Mouse (Mus musculus) midbrain, postnatal 0 days (tissue): ENCODE measurements around the gene Pam16. TPM values are rescaled to one million over a fixed set of nuclear protein-coding genes. Genes with fewer than 3 reads are reported as not detected.

Experiments used
- ATAC-seq: fragments of 200-750 bp; cut with Nextera tagmentation; 2 replicates; pipeline ENCODE4 v1.8.0; 2017; ENCODE audit warnings: moderate number of reproducible peaks, mild to moderate bottlenecking, moderate TSS enrichment, moderate library complexity; ENCODE audit not compliant: low FRiP score
- DNase-seq: peaks from one replicate; pipeline ENCODE4 v3.0.0-alpha.2; 2015; ENCODE audit warnings: low spot score
- H3K27ac ChIP-seq: fragments of 300-500 bp; sonication (generic); 2 replicates; pipeline ENCODE4 v1.5.1; 2014; ENCODE audit warnings: low read depth, mild to moderate bottlenecking, low read length, mixed read lengths
- H3K27me3 ChIP-seq: fragments of 300-500 bp; sonication (generic); 2 replicates; pipeline ENCODE4 v1.6.1; 2014; ENCODE audit warnings: low read length, control low read depth, mixed read lengths; ENCODE audit not compliant: insufficient read depth
- H3K36me3 ChIP-seq: fragments of 300-500 bp; sonication (generic); 2 replicates; pipeline ENCODE4 v1.6.1; 2014; ENCODE audit warnings: low read length, control low read depth, mixed read lengths; ENCODE audit not compliant: insufficient read depth
- H3K4me1 ChIP-seq: fragments of 300-500 bp; sonication (generic); 2 replicates; pipeline ENCODE4 v1.6.1; 2014; ENCODE audit warnings: mild to moderate bottlenecking, control low read depth, antibody characterized with exemption, low read length, mixed read lengths; ENCODE audit not compliant: insufficient read depth
- H3K4me2 ChIP-seq: fragments of 300-500 bp; sonication (generic); 2 replicates; pipeline ENCODE4 v1.6.1; 2014; ENCODE audit warnings: low read depth, mild to moderate bottlenecking, low read length, mixed read lengths; ENCODE audit not compliant: poor library complexity, severe bottlenecking
- H3K4me3 ChIP-seq: fragments of 300-500 bp; sonication (generic); 2 replicates; pipeline ENCODE4 v1.5.1; 2014; ENCODE audit warnings: low read depth, mild to moderate bottlenecking, low read length, moderate library complexity
- H3K9ac ChIP-seq: fragments of 300-500 bp; sonication (generic); replicated peaks from 2 replicates; pipeline ENCODE4 v1.6.1; 2014; ENCODE audit warnings: mild to moderate bottlenecking, low read length, moderate library complexity, mixed read lengths; ENCODE audit not compliant: poor library complexity, severe bottlenecking
- H3K9me3 ChIP-seq: fragments of 300-500 bp; sonication (generic); 2 replicates; pipeline ENCODE4 v1.6.1; 2016; ENCODE audit warnings: low read length, control low read depth
- CTCF ChIP-seq: IDR thresholded peaks from 2 replicates; pipeline ENCODE4 v1.5.1; 2016; ENCODE audit warnings: antibody characterized with exemption, mild to moderate bottlenecking
- WGBS: fragments of 180-500 bp; shearing (Covaris S2); extraction: QIAGEN DNeasy Blood & Tissue Kit; methylation state at CpG from one replicate; pipeline ENCODE4 v1.1.7; 2014; 5-methylcytosine and 5-hydroxymethylcytosine counted together
- polyA plus RNA-seq: library from polyadenylated mRNA; unstranded; fragments of >200 nt; fragmentation: Nextera tagmentation; extraction: Ambion mirVana; gene quantifications from 2 replicates; pipeline ENCODE4 v1.2.1, GENCODE M21; 2015
- total RNA-seq: library from RNA; depleted of rRNA; stranded (reverse); fragments of >200 nt; gene quantifications from 2 replicates; pipeline ENCODE4 v1.2.3, GENCODE M21; 2014

The Pam16 gene
- total and polyA plus RNA-seq, 2 experiments from 2014 or later = 31.7 to 134 TPM

DNA sequence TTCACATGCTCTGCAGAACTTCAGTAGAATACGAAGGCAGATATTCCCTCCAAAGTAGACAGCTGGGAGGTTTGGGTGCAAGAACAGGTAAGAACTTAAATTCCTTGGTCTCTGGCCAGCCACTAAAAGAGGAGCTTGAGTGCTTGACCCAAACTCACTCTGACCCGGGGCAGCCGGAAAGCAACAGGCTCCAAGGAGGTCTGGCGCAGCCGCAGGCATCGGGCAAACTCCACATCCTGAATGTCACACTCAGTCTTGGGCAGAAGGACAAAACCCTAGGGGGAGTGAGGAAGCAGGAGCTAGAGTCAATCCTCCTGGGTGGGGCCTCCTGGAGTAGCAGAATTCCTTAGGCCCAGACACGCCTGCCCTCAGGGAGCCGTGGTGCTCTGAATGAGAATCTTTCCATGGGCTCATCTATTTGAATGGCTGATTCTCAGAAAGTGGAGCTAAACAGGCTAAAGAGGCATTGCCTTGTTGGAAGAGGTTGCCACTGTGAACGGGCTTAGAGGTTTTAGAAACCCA lies 4.2 kb upstream of the Pam16 start:
- Histone ChIP-seq H3K4me3 (no peak overlapping the region), H3K27ac (no peak overlapping the region), H3K27me3 (no peaks in the 10 kb centered on the region), H3K9ac (no peak overlapping the region), H3K4me2 (no peak overlapping the region), H3K36me3 (peaks cover 48% of the 10 kb centered on the region), H3K4me1 (no peaks in the 10 kb centered on the region), H3K9me3 (no peaks in the 10 kb centered on the region)
- 92% methylated on average over 9 of the region's 9 CpGs for WGBS
- no peak for ATAC-seq
- TF ChIP-seq CTCF = no peak
- DNase-seq = no peak

DNA sequence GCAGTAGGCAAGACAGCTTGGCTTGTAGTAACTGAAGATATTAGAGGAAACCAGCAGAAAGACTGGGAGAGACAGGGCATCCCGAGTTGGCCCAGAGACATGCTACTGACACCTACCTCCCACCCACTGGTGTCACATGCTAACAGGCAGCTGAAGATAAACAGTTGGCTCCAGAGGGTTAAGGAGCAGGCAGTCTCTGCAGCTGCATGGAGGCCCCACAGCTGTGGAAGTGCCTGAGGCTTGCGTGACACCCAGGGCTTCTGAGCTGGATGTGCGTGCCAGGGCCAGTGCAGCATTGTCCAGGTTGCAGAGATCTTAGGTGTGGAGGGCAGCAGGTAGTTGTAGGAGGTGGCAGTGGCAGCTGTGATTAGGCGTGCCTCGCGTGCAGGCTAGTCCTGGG lies 2.3 kb upstream of the Pam16 start:
- ATAC-seq (no peak), DNase-seq (no peak)
- peaks cover 34% of the 10 kb centered on the region for H3K36me3 ChIP-seq
- no peak overlapping the region for H3K4me2 ChIP-seq
- no peak overlapping the region for H3K9ac ChIP-seq
- H3K27me3 ChIP-seq = no peaks in the 10 kb centered on the region
- no peaks in the 10 kb centered on the region for H3K9me3 ChIP-seq
- H3K4me3 ChIP-seq = no peak overlapping the region
- H3K4me1 ChIP-seq = peaks cover 12% of the 10 kb centered on the region; the same call in 1 of the 2 replicates
- H3K27ac ChIP-seq = no peak overlapping the region
- no peak for TF ChIP-seq CTCF
- 83% methylated on average over 6 of the region's 6 CpGs for WGBS

DNA sequence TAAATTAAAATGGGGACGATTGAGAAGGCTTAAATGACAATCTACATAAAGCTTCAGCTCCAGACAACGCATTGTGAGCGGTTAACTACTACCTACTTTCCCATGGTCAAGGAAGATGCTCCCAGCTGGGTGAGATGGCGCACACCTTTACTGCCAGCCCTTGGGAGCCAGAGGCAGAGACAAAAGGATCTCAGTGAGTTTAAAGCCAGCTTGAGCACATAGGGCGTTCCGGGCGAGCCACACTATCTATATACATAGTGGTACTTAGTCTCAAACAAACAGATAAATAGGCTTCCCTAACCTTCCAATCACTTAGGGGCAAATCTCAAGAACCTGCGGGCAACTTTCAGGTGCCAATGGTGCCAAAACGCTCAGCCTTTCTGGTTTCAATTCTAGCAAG lies 714 bp downstream of the Pam16 start:
- 22% methylated on average over 9 of the region's 9 CpGs for WGBS
- Histone ChIP-seq H3K27me3 (no peaks in the 10 kb centered on the region), H3K9ac (peak overlapping the region; percentile 86), H3K27ac (peak overlapping the region; percentile 85), H3K9me3 (no peaks in the 10 kb centered on the region), H3K36me3 (peaks cover 21% of the 10 kb centered on the region), H3K4me1 (peaks cover 12% of the 10 kb centered on the region; the same call in 1 of the 2 replicates), H3K4me2 (peak overlapping the region; percentile 75), H3K4me3 (peak overlapping the region; percentile 69)
- DNase-seq (no peak), ATAC-seq (no peak)
- no peak for TF ChIP-seq CTCF

DNA sequence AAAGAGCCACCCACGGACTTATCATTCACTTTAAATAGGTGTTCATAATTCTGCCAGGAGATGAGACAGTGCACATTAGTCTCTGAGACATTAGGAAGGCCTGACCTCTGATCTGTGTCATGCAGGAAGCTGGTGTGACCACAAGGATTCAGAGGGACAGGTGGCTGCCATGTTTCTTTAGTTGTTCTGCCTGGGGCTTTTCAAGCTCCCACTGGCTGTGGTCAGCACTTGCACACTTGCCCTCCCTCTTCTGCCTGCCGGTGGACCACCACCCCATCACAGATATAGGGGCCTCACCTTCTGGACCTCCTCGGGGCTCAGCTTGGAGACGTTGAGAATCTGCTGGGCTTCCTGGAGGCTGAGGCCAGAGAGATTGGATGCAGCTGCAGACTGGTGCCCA lies 8.0 kb downstream of the Pam16 start:
- H3K36me3 ChIP-seq = peaks cover 36% of the 10 kb centered on the region
- H3K4me2 ChIP-seq = no peak overlapping the region
- no peak for TF ChIP-seq CTCF
- no peak for ATAC-seq
- DNase-seq = no peak
- no peak overlapping the region for H3K9ac ChIP-seq
- no peaks in the 10 kb centered on the region for H3K9me3 ChIP-seq
- no peak overlapping the region for H3K4me3 ChIP-seq
- H3K27ac ChIP-seq = no peak overlapping the region
- H3K4me1 ChIP-seq = no peaks in the 10 kb centered on the region
- no peaks in the 10 kb centered on the region for H3K27me3 ChIP-seq
- 85% methylated on average over 4 of the region's 4 CpGs for WGBS

DNA sequence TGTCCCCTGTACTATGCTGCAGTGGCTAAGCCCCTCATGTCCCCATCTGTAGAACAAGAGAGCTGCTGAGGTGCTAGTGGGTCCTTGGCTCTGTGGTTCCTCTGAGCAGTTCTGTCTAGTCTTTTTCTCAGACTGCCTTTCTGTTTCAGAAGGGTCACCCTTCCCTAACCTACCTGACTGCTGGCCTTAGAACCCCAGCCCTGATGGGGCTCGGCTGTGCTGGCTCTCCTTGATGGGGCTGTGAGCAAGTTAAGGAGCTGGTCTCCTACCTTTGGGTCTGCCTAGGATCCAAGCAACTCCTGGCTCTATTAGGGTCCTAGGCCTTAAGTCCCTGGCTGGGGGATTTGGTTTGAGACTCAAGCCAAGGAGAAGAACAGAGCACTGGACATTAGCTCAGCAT lies 9.5 kb downstream of the Pam16 start:
- no peak for ATAC-seq
- Histone ChIP-seq H3K4me2 (no peak overlapping the region), H3K4me3 (no peak overlapping the region), H3K27me3 (no peaks in the 10 kb centered on the region), H3K4me1 (no peaks in the 10 kb centered on the region), H3K27ac (no peak overlapping the region), H3K9me3 (no peaks in the 10 kb centered on the region), H3K9ac (no peak overlapping the region), H3K36me3 (peaks cover 49% of the 10 kb centered on the region)
- TF ChIP-seq CTCF = no peak
- DNase-seq = no peak
- 96% methylated on average over 1 of the region's 1 CpGs for WGBS

DNA sequence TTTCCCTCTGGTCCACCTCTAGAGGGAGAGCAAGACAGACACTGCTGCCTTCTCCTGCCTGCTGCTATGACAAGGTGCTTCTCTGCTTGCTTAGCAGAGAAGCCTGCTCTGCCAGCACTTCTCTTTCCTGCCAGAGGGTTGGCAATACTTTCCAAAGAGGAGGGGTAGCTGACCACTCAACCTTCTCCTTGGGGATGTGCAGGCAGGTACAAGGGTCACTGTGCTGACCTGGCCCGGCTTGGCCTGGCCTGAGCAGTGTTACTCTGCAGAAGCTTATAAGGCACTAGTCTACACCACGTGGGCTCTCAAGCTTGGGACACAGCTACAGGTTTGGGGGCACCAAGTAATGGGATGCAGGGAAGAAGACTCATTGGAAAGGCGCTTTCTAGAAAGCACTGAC lies 10.1 kb downstream of the Pam16 start:
- Histone ChIP-seq H3K4me2 (no peak overlapping the region), H3K4me3 (no peak overlapping the region), H3K27ac (no peak overlapping the region), H3K9ac (no peak overlapping the region), H3K36me3 (peaks cover 54% of the 10 kb centered on the region), H3K4me1 (no peaks in the 10 kb centered on the region), H3K27me3 (no peaks in the 10 kb centered on the region), H3K9me3 (no peaks in the 10 kb centered on the region)
- ATAC-seq (no peak), DNase-seq (no peak)
- no peak for TF ChIP-seq CTCF
- WGBS = 96% methylated on average over 3 of the region's 3 CpGs
